Mouse (Mus musculus): ENCODE results near the gene Vmn1r94.
"Not testable (repeated sequence)": the region's sequence is repeated elsewhere in the genome, so short reads cannot be mapped to it uniquely, and the experiment has no call there.

GRCm38 (mm10) chr7:20193410-20193809 lies 25.2 kb upstream of the Vmn1r94 start, which contains the start of gene Vmn1r95:
- TF ChIP-seq CTCF (IDR thresholded peaks at IDR 0.05; ENCODE audit: low read depth, low read length); POLR2A (IDR thresholded peaks at IDR 0.05; ENCODE audit: extremely low read depth, insufficient read depth, low read length): not testable (repeated sequence)
